17 mouse cellular contexts compared by ENCODE assay signal in genomic region chr6:92010895-92011294, GRCm38 (mm10). TPM values are rescaled to one million over a fixed set of nuclear protein-coding genes. Genes with fewer than 3 reads are reported as not detected.
A peak's percentile ranks its signal among the peaks of the same experiment; 100 is the strongest.
DNase-seq lines count a peak whose midpoint lies in the region; ATAC-seq and TF ChIP-seq lines count a peak whose summit lies in the region.
"Had no signal": no experiment of that assay in that cellular context is flagged by ENCODE, and none has a peak within 500 bp of the region (broad histone marks: within the 10 kb centered on the region; RNA-seq: fewer than 3 reads in every experiment).

No protein-coding gene starts in this region.

- no peak overlapping the region for H3K4me2 ChIP-seq in embryonic facial prominence, embryonic 14.5 days (ENCODE audit: low read depth, low read length)
- H3K4me2 ChIP-seq in hindbrain, postnatal 0 days (ENCODE audit: low read depth, low read length), result no peak overlapping the region
- no peak overlapping the region for H3K4me2 ChIP-seq in hindbrain, embryonic 13.5 days
- H3K4me2 ChIP-seq: heart, embryonic 12.5 days had no signal

- TF ChIP-seq POLR2A in brain, embryonic 14.5 days (IDR thresholded peaks at IDR 0.05; ENCODE audit: borderline replicate concordance, extremely low read depth, insufficient read depth, insufficient read length, poor library complexity, severe bottlenecking), result no peak

- no peak overlapping the region for H3K4me3 ChIP-seq in embryonic facial prominence, embryonic 14.5 days (ENCODE audit: low read depth, low read length)
- H3K4me3 ChIP-seq in embryonic facial prominence, embryonic 10.5 days, result no peak overlapping the region
- H3K4me3 ChIP-seq in hindbrain, postnatal 0 days (ENCODE audit: low read length), result no peak overlapping the region
- no peak overlapping the region for H3K4me3 ChIP-seq in hindbrain, embryonic 13.5 days
- H3K4me3 ChIP-seq: gastrocnemius, adult 2 months; heart, embryonic 12.5 days had no signal

- H3K36me3 ChIP-seq in embryonic facial prominence, embryonic 14.5 days (ENCODE audit: control insufficient read depth, insufficient read depth, low read length), result no peaks in the 10 kb centered on the region
- no peaks in the 10 kb centered on the region for H3K36me3 ChIP-seq in embryonic facial prominence, embryonic 10.5 days (replicated peaks)
- no peaks in the 10 kb centered on the region for H3K36me3 ChIP-seq in hindbrain, postnatal 0 days (ENCODE audit: insufficient read depth, low read length)
- no peaks in the 10 kb centered on the region for H3K36me3 ChIP-seq in hindbrain, embryonic 13.5 days
- H3K36me3 ChIP-seq: heart, embryonic 12.5 days had no signal

- DNase-seq in cerebellum, postnatal 10 days, result peak; percentile 48 to 84
- DNase-seq in embryonic facial prominence, embryonic 14.5 days (ENCODE audit: low spot score), result peak; percentile 16
- no peak for DNase-seq in embryonic facial prominence, embryonic 10.5 days (ENCODE audit: low spot score)
- DNase-seq in hindbrain, postnatal 0 days (ENCODE audit: low spot score), result peak; percentile 45
- peak; percentile 41 for DNase-seq in brain, embryonic 14.5 days (ENCODE audit: low read depth)
- DNase-seq in heart, postnatal 36 days, result no peak
- DNase-seq: adrenal gland, postnatal 10 days; gastrocnemius, adult 2 months; gastrocnemius, postnatal 25 days; kidney, adult 18-20 months had no signal

- no peak overlapping the region for H3K27ac ChIP-seq in embryonic facial prominence, embryonic 14.5 days (replicated peaks; ENCODE audit: low read depth, low read length)
- H3K27ac ChIP-seq in embryonic facial prominence, embryonic 10.5 days (replicated peaks), result no peak overlapping the region
- no peak overlapping the region for H3K27ac ChIP-seq in hindbrain, postnatal 0 days
- H3K27ac ChIP-seq in hindbrain, embryonic 13.5 days, result no peak overlapping the region
- H3K27ac ChIP-seq: gastrocnemius, adult 2 months had no signal

- H3K4me1 ChIP-seq in embryonic facial prominence, embryonic 14.5 days (ENCODE audit: control insufficient read depth, insufficient read depth, low read length), result peaks cover 13% of the 10 kb centered on the region; the same call in 1 of the 2 replicates
- peaks cover 23% of the 10 kb centered on the region for H3K4me1 ChIP-seq in embryonic facial prominence, embryonic 10.5 days
- H3K4me1 ChIP-seq in hindbrain, postnatal 0 days (ENCODE audit: insufficient read depth, low read length), result no peaks in the 10 kb centered on the region; the same call in 1 of the 2 replicates
- peaks cover 20% of the 10 kb centered on the region for H3K4me1 ChIP-seq in hindbrain, embryonic 13.5 days (replicated peaks)

- no peak overlapping the region for H3K9ac ChIP-seq in embryonic facial prominence, embryonic 14.5 days (ENCODE audit: low read depth, low read length)
- H3K9ac ChIP-seq in hindbrain, postnatal 0 days (replicated peaks; ENCODE audit: low read length), result no peak overlapping the region
- H3K9ac ChIP-seq in hindbrain, embryonic 13.5 days, result no peak overlapping the region
- H3K9ac ChIP-seq: heart, embryonic 12.5 days had no signal

- H3K9me3 ChIP-seq in embryonic facial prominence, embryonic 14.5 days (ENCODE audit: control insufficient read depth, low read length), result no peaks in the 10 kb centered on the region
- no peaks in the 10 kb centered on the region for H3K9me3 ChIP-seq in embryonic facial prominence, embryonic 10.5 days
- no peaks in the 10 kb centered on the region for H3K9me3 ChIP-seq in hindbrain, postnatal 0 days (ENCODE audit: low read length)
- H3K9me3 ChIP-seq in hindbrain, embryonic 13.5 days, result no peaks in the 10 kb centered on the region
- H3K9me3 ChIP-seq: heart, embryonic 12.5 days had no signal

- H3K27me3 ChIP-seq in embryonic facial prominence, embryonic 14.5 days (replicated peaks; ENCODE audit: control insufficient read depth, insufficient read depth, low read length), result no peaks in the 10 kb centered on the region
- no peaks in the 10 kb centered on the region; the same call in 1 of the 2 replicates for H3K27me3 ChIP-seq in embryonic facial prominence, embryonic 10.5 days (replicated peaks; ENCODE audit: low read depth, poor library complexity, severe bottlenecking)
- no peaks in the 10 kb centered on the region for H3K27me3 ChIP-seq in hindbrain, postnatal 0 days (ENCODE audit: insufficient read depth, low read length)
- H3K27me3 ChIP-seq in hindbrain, embryonic 13.5 days, result no peaks in the 10 kb centered on the region
- H3K27me3 ChIP-seq: heart, embryonic 12.5 days had no signal

- WGBS in embryonic facial prominence, embryonic 14.5 days, result 78% methylated on average over 2 of the region's 2 CpGs
- 84% methylated on average over 2 of the region's 2 CpGs for WGBS in embryonic facial prominence, embryonic 10.5 days
- 63% methylated on average over 2 of the region's 2 CpGs for WGBS in hindbrain, postnatal 0 days
- 82% methylated on average over 2 of the region's 2 CpGs for WGBS in hindbrain, embryonic 13.5 days

- ATAC-seq in cerebellum, adult (ENCODE audit: insufficient number of reproducible peaks, low FRiP score, low TSS enrichment), result no peak
- no peak for ATAC-seq in embryonic facial prominence, embryonic 14.5 days (ENCODE audit: low read depth)
- ATAC-seq in hindbrain, postnatal 0 days, result peak; percentile 31; the same call in 1 of the 2 replicates
- ATAC-seq in hindbrain, embryonic 13.5 days (ENCODE audit: low FRiP score), result no peak
- ATAC-seq: hindbrain, embryonic 16.5 days had no signal

- intact Hi-C loops in heart, postnatal 36 days (cut with DNase I), result no loop called here

- TF ChIP-seq CTCF in hindbrain, postnatal 0 days (IDR thresholded peaks at IDR 0.05; ENCODE audit: low read depth), result no peak
- no peak for TF ChIP-seq CTCF in brain, embryonic 14.5 days (IDR thresholded peaks at IDR 0.05; ENCODE audit: borderline replicate concordance, extremely low read depth, insufficient read depth, insufficient read length)

RNA-seq across cellular contexts. Expression of gene Fgd5, which starts 32.2 kb away (rescaled TPM):
- 9.4 and 9.9 TPM in 2 replicates for polyA plus RNA-seq in embryonic facial prominence, embryonic 14.5 days (2014; fragmentation: Nextera tagmentation; extraction: Ambion mirVana)
- 6.2 and 7.1 TPM in 2 replicates for polyA plus RNA-seq in embryonic facial prominence, embryonic 10.5 days (2016; fragmentation: Nextera tagmentation; extraction: Ambion mirVana)
- 17.6 and 17.7 TPM in 2 replicates for total RNA-seq in hindbrain, postnatal 0 days (2014; rRNA removed)
- 9.1 and 9.4 TPM in 2 replicates for polyA plus RNA-seq in hindbrain, postnatal 0 days (2015; fragmentation: Nextera tagmentation; extraction: Ambion mirVana)
- 18.2 and 18.9 TPM in 2 replicates for polyA plus RNA-seq in hindbrain, embryonic 13.5 days (2015; fragmentation: Nextera tagmentation; extraction: Ambion mirVana)
- 7.9 and 16.9 TPM in 2 replicates for polyA plus RNA-seq in brain, embryonic 14.5 days (2012; rRNA removed)
- total RNA-seq in heart, postnatal 36 days (2021), result 10 to 100 TPM; 19.6 to 29.9 TPM
- total RNA-seq: granulocyte monocyte progenitor cell, adult 5-6 weeks; MEL had no signal
- polyA plus RNA-seq: C2C12 had no signal

Comparison
In these comparisons a context has a peak if more than half of its experiments do, and no peak if none do; other contexts are left out.
1. DNase-seq: peak in cerebellum, postnatal 10 days (2 of 2), embryonic facial prominence, embryonic 14.5 days (single experiment), hindbrain, postnatal 0 days (single experiment) and brain, embryonic 14.5 days (single experiment); none in embryonic facial prominence, embryonic 10.5 days (single experiment) and heart, postnatal 36 days (0 of 2).